Mouse (Mus musculus): ENCODE results near the gene Kat7. TPM values are rescaled to one million over a fixed set of nuclear protein-coding genes. Genes with fewer than 3 reads are reported as not detected.

The Kat7 gene
- total and polyA plus RNA-seq, 3 experiments = 19.8 to 28.6 (median 25.9) TPM

DNA sequence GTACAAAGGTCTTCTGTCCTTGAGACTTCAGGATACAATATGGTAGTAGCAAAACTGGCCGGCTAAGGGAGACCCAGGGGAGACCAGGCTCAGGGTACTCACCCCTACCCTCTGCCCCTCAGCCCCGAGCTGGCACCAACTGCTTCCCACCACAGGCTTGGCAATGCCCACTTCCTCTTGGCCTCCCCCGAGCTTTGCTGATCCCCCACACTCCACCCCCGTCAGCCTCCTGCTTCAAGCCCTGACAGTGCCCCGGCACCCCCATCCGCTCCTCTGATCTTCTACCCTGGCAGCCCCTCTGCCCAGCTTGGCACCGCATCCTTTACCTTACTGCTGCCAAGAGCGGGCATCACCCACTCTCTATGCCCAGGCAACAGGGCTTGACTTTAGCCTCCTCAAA lies 55.9 kb downstream of the Kat7 start:
- Histone ChIP-seq H3K4me1 (ENCODE audit: control insufficient read depth, insufficient read depth, low read length) (peaks cover 2% of the 10 kb centered on the region; the same call in 1 of the 2 replicates), H3K79me2 (replicated peaks; ENCODE audit: control insufficient read depth, insufficient read depth, low read length) (no peaks in the 10 kb centered on the region), H3K27me3 (ENCODE audit: control insufficient read depth, insufficient read depth, low read length) (no peaks in the 10 kb centered on the region), H3K4me3 (no peak overlapping the region), H3K9ac (ENCODE audit: low read depth, low read length) (no peak overlapping the region), H3K36me3 (ENCODE audit: control insufficient read depth, insufficient read depth, low read length) (no peaks in the 10 kb centered on the region), H3K27ac (no peak overlapping the region)
- no peak for TF ChIP-seq EP300 (IDR thresholded peaks at IDR 0.05; ENCODE audit: insufficient read depth, low read depth, low read length)
- no peak for TF ChIP-seq POLR2A (IDR thresholded peaks at IDR 0.05; ENCODE audit: insufficient read depth, low read depth, low read length)
- no peak for TF ChIP-seq CTCF (IDR thresholded peaks at IDR 0.05)
- no peak for DNase-seq
- WGBS = 78% methylated on average over 8 of the region's 8 CpGs
- intact Hi-C loops (cut with DNase I) = no loop called here

DNA sequence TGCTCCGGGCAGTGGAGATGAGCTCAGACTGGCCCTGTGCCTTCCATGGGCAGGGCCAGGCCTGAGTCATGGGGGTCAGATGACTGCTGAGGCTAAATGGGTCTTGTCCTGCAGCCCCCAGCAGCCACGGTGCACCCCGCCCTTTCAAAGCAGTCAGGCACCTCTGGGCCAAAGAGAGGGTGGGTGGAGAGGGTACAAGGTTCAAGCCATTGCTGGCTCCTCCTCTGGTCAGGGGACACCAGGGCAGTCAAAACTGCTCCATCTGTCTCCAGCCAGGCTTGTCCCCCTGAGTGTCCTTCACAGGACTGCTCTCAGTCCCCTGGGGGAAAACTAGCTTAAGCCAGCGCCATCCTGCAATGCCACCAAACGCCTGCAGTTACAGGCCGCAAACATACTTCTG lies 57.9 kb downstream of the Kat7 start:
- TF ChIP-seq CTCF (IDR thresholded peaks at IDR 0.05) (no peak), POLR2A (IDR thresholded peaks at IDR 0.05; ENCODE audit: insufficient read depth, low read depth, low read length) (no peak), EP300 (IDR thresholded peaks at IDR 0.05; ENCODE audit: insufficient read depth, low read depth, low read length) (no peak)
- no peaks in the 10 kb centered on the region for H3K36me3 ChIP-seq (ENCODE audit: control insufficient read depth, insufficient read depth, low read length)
- H3K79me2 ChIP-seq (replicated peaks; ENCODE audit: control insufficient read depth, insufficient read depth, low read length) = no peaks in the 10 kb centered on the region
- no peaks in the 10 kb centered on the region for H3K27me3 ChIP-seq (ENCODE audit: control insufficient read depth, insufficient read depth, low read length)
- no peak overlapping the region for H3K4me3 ChIP-seq
- intact Hi-C loops (cut with DNase I) = no loop called here
- no peak for DNase-seq
- WGBS = 87% methylated on average over 6 of the region's 6 CpGs
- H3K4me1 ChIP-seq (ENCODE audit: control insufficient read depth, insufficient read depth, low read length) = peaks cover 2% of the 10 kb centered on the region; the same call in 1 of the 2 replicates
- H3K27ac ChIP-seq = no peak overlapping the region
- no peak overlapping the region for H3K9ac ChIP-seq (ENCODE audit: low read depth, low read length)

GRCm38 (mm10) chr11:95251295-95251694 lies 58.8 kb downstream of the Kat7 start:
- no peaks in the 10 kb centered on the region for H3K27me3 ChIP-seq (ENCODE audit: control insufficient read depth, insufficient read depth, low read length)
- H3K4me3 ChIP-seq = no peak overlapping the region
- 4% methylated on average over 11 of the region's 11 CpGs for WGBS
- TF ChIP-seq EP300 (IDR thresholded peaks at IDR 0.05; ENCODE audit: insufficient read depth, low read depth, low read length) (peak; percentile 75; the same call in 1 of the 2 replicates), POLR2A (IDR thresholded peaks at IDR 0.05; ENCODE audit: insufficient read depth, low read depth, low read length) (no peak), CTCF (IDR thresholded peaks at IDR 0.05) (peak; percentile 97)
- H3K27ac ChIP-seq = no peak overlapping the region
- H3K36me3 ChIP-seq (ENCODE audit: control insufficient read depth, insufficient read depth, low read length) = no peaks in the 10 kb centered on the region
- H3K79me2 ChIP-seq (replicated peaks; ENCODE audit: control insufficient read depth, insufficient read depth, low read length) = no peaks in the 10 kb centered on the region
- no peak overlapping the region for H3K9ac ChIP-seq (ENCODE audit: low read depth, low read length)
- DNase-seq = peak; percentile 65 to 84
- H3K4me1 ChIP-seq (ENCODE audit: control insufficient read depth, insufficient read depth, low read length) = peaks cover 2% of the 10 kb centered on the region; the same call in 1 of the 2 replicates
- intact Hi-C loops (cut with DNase I) = loop anchor here (1.0 kb wide), 1 partner anchor 134 kb away; no protein-coding TSS in a partner anchor

GRCm38 (mm10) chr11:95250110-95250509 lies 59.9 kb downstream of the Kat7 start:
- Histone ChIP-seq H3K27ac (no peak overlapping the region), H3K9ac (ENCODE audit: low read depth, low read length) (no peak overlapping the region), H3K36me3 (ENCODE audit: control insufficient read depth, insufficient read depth, low read length) (no peaks in the 10 kb centered on the region), H3K79me2 (replicated peaks; ENCODE audit: control insufficient read depth, insufficient read depth, low read length) (no peaks in the 10 kb centered on the region), H3K4me3 (no peak overlapping the region), H3K4me1 (ENCODE audit: control insufficient read depth, insufficient read depth, low read length) (peaks cover 2% of the 10 kb centered on the region; the same call in 1 of the 2 replicates), H3K27me3 (ENCODE audit: control insufficient read depth, insufficient read depth, low read length) (no peaks in the 10 kb centered on the region)
- no peak for TF ChIP-seq POLR2A (IDR thresholded peaks at IDR 0.05; ENCODE audit: insufficient read depth, low read depth, low read length)
- TF ChIP-seq EP300 (IDR thresholded peaks at IDR 0.05; ENCODE audit: insufficient read depth, low read depth, low read length) = no peak
- no peak for TF ChIP-seq CTCF (IDR thresholded peaks at IDR 0.05)
- no peak for DNase-seq
- intact Hi-C loops (cut with DNase I) = no loop called here
- 17% methylated on average over 10 of the region's 10 CpGs for WGBS

GRCm38 (mm10) chr11:95247065-95247464 lies 63.0 kb downstream of the Kat7 start:
- TF ChIP-seq CTCF (IDR thresholded peaks at IDR 0.05) (no peak), EP300 (IDR thresholded peaks at IDR 0.05; ENCODE audit: insufficient read depth, low read depth, low read length) (no peak), POLR2A (IDR thresholded peaks at IDR 0.05; ENCODE audit: insufficient read depth, low read depth, low read length) (no peak)
- DNase-seq = no peak
- Histone ChIP-seq H3K9ac (ENCODE audit: low read depth, low read length) (no peak overlapping the region), H3K27me3 (ENCODE audit: control insufficient read depth, insufficient read depth, low read length) (no peaks in the 10 kb centered on the region), H3K4me3 (no peak overlapping the region), H3K79me2 (replicated peaks; ENCODE audit: control insufficient read depth, insufficient read depth, low read length) (no peaks in the 10 kb centered on the region), H3K4me1 (ENCODE audit: control insufficient read depth, insufficient read depth, low read length) (peaks cover 2% of the 10 kb centered on the region; the same call in 1 of the 2 replicates), H3K27ac (no peak overlapping the region), H3K36me3 (ENCODE audit: control insufficient read depth, insufficient read depth, low read length) (no peaks in the 10 kb centered on the region)
- 83% methylated on average over 14 of the region's 14 CpGs for WGBS
- intact Hi-C loops (cut with DNase I) = no loop called here

DNA sequence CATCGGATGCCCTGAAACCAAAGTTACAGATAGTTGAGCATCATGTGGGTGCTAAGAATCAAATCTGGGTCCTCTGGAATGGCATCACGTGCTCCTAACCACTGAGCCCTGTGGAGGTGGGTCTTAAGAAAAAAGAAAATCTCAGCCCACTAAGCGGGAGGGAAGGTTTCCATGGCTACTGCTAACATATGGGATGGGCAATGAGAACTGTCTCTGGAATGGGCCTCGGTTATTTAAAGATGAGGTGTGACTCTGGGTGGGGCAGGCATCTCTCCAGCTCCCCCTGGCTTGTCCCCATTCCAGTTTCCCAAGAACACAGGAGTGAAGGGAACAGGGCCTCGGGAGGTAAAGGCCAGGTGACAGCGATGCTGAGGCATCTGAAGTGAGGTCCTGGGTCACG lies 64.6 kb downstream of the Kat7 start:
- H3K4me3 ChIP-seq = no peak overlapping the region
- H3K27ac ChIP-seq = no peak overlapping the region
- H3K79me2 ChIP-seq (replicated peaks; ENCODE audit: control insufficient read depth, insufficient read depth, low read length) = no peaks in the 10 kb centered on the region
- H3K9ac ChIP-seq (ENCODE audit: low read depth, low read length) = no peak overlapping the region
- 78% methylated on average over 7 of the region's 7 CpGs for WGBS
- intact Hi-C loops (cut with DNase I) = no loop called here
- H3K27me3 ChIP-seq (ENCODE audit: control insufficient read depth, insufficient read depth, low read length) = no peaks in the 10 kb centered on the region
- DNase-seq = no peak
- H3K4me1 ChIP-seq (ENCODE audit: control insufficient read depth, insufficient read depth, low read length) = peaks cover 2% of the 10 kb centered on the region; the same call in 1 of the 2 replicates
- no peaks in the 10 kb centered on the region for H3K36me3 ChIP-seq (ENCODE audit: control insufficient read depth, insufficient read depth, low read length)
- TF ChIP-seq CTCF (IDR thresholded peaks at IDR 0.05) (no peak), POLR2A (IDR thresholded peaks at IDR 0.05; ENCODE audit: insufficient read depth, low read depth, low read length) (no peak), EP300 (IDR thresholded peaks at IDR 0.05; ENCODE audit: insufficient read depth, low read depth, low read length) (no peak)

All from heart, adult 2 months (tissue).